Mouse (Mus musculus): Measurements from ENCODE around the gene Ptn. TPM values are rescaled to one million over a fixed set of nuclear protein-coding genes. Genes with fewer than 3 reads are reported as not detected.

The Ptn gene
- total and polyA plus RNA-seq, 3 experiments: not detected

- no peak overlapping the region for H3K9ac ChIP-seq (ENCODE audit: insufficient read depth, low read depth)
- no peak for DNase-seq (ENCODE audit: extremely low read depth)
- no peak overlapping the region for H3K4me3 ChIP-seq (replicated peaks in 1 of 3; ENCODE audit: low read depth in 2 of 3, low read length in 2 of 3, poor library complexity in 1 of 3)
- no peaks in the 10 kb centered on the region for H3K9me3 ChIP-seq (replicated peaks; ENCODE audit: low read length)
- H3K4me1 ChIP-seq (ENCODE audit: control insufficient read depth in 1 of 2, insufficient read depth in 2 of 2): no peaks in the 10 kb centered on the region
- H3K4me2 ChIP-seq (ENCODE audit: insufficient read depth, low read depth, poor library complexity, severe bottlenecking): no peak overlapping the region
- no peaks in the 10 kb centered on the region for H3K79me2 ChIP-seq (replicated peaks; ENCODE audit: control insufficient read depth, extremely low read depth, insufficient read depth, poor library complexity, severe bottlenecking)
- in situ Hi-C loops (cut with MboI; ENCODE audit: low pct_ligation_motif_present, low pct_unique_long_range_greater_than_20kb, low sequenced_read_pairs): no loop called here
- no peaks in the 10 kb centered on the region for H3K27me3 ChIP-seq (replicated peaks)
- H3K36me3 ChIP-seq (replicated peaks in 1 of 2; ENCODE audit: control insufficient read depth in 1 of 2, insufficient read depth in 1 of 2, low read length in 1 of 2): no peaks in the 10 kb centered on the region
- dilution Hi-C loops (cut with MboI; ENCODE audit: extremely low pct_ligation_motif_present, extremely low pct_unique_long_range_greater_than_20kb, low sequenced_read_pairs): no loop called here
- TF ChIP-seq MAZ (IDR thresholded peaks at IDR 0.05; ENCODE audit: low read depth, low read length) (no peak), BHLHE40 (IDR thresholded peaks at IDR 0.05; ENCODE audit: low read depth, low read length) (no peak), CTCF (conservative IDR thresholded peaks at IDR 0.05 in 1 of 2, IDR thresholded peaks at IDR 0.05 in 1 of 2; ENCODE audit: low read depth in 2 of 2, low read length in 2 of 2) (no peak), POLR2A (IDR thresholded peaks at IDR 0.05; ENCODE audit: low read depth, low read length) (no peak), EP300 (IDR thresholded peaks at IDR 0.05; ENCODE audit: low read length) (no peak), NRF1 (IDR thresholded peaks at IDR 0.05; ENCODE audit: low read depth, low read length) (no peak)
- no peak overlapping the region for H3K27ac ChIP-seq (ENCODE audit: insufficient read depth, low read depth)
Observed at GRCm38 (mm10) chr6:36816666-36817065, 6.6 kb upstream of the Ptn start.

- H3K27ac ChIP-seq (ENCODE audit: insufficient read depth, low read depth): no peak overlapping the region
- no peak overlapping the region for H3K4me2 ChIP-seq (ENCODE audit: insufficient read depth, low read depth, poor library complexity, severe bottlenecking)
- no peak for DNase-seq (ENCODE audit: extremely low read depth)
- no peak overlapping the region for H3K9ac ChIP-seq (ENCODE audit: insufficient read depth, low read depth)
- in situ Hi-C loops (cut with MboI; ENCODE audit: low pct_ligation_motif_present, low pct_unique_long_range_greater_than_20kb, low sequenced_read_pairs): no loop called here
- H3K9me3 ChIP-seq (replicated peaks; ENCODE audit: low read length): no peaks in the 10 kb centered on the region
- H3K79me2 ChIP-seq (replicated peaks; ENCODE audit: control insufficient read depth, extremely low read depth, insufficient read depth, poor library complexity, severe bottlenecking): no peaks in the 10 kb centered on the region
- no peaks in the 10 kb centered on the region for H3K4me1 ChIP-seq (ENCODE audit: control insufficient read depth in 1 of 2, insufficient read depth in 2 of 2)
- no peak overlapping the region for H3K4me3 ChIP-seq (replicated peaks in 1 of 3; ENCODE audit: low read depth in 2 of 3, low read length in 2 of 3, poor library complexity in 1 of 3)
- dilution Hi-C loops (cut with MboI; ENCODE audit: extremely low pct_ligation_motif_present, extremely low pct_unique_long_range_greater_than_20kb, low sequenced_read_pairs): no loop called here
- no peaks in the 10 kb centered on the region for H3K36me3 ChIP-seq (replicated peaks in 1 of 2; ENCODE audit: control insufficient read depth in 1 of 2, insufficient read depth in 1 of 2, low read length in 1 of 2)
- TF ChIP-seq UBTF (IDR thresholded peaks at IDR 0.05; ENCODE audit: low read depth, low read length) (no peak), KAT2A (IDR thresholded peaks at IDR 0.05; ENCODE audit: insufficient replicate concordance, low read length) (no peak), ZC3H11A (IDR thresholded peaks at IDR 0.05; ENCODE audit: low read depth, low read length) (no peak)
- H3K27me3 ChIP-seq (replicated peaks): no peaks in the 10 kb centered on the region
Observed at GRCm38 (mm10) chr6:36815992-36816391, 6.0 kb upstream of the Ptn start.

GRCm38 (mm10) chr6:36812666-36813515, 2.9 kb upstream of the Ptn start:
- dilution Hi-C loops (cut with MboI; ENCODE audit: extremely low pct_ligation_motif_present, extremely low pct_unique_long_range_greater_than_20kb, low sequenced_read_pairs): no loop called here
- Histone ChIP-seq H3K9me3 (replicated peaks; ENCODE audit: low read length) (no peaks in the 10 kb centered on the region), H3K79me2 (replicated peaks; ENCODE audit: control insufficient read depth, extremely low read depth, insufficient read depth, poor library complexity, severe bottlenecking) (no peaks in the 10 kb centered on the region), H3K9ac (ENCODE audit: insufficient read depth, low read depth) (no peak overlapping the region), H3K4me2 (ENCODE audit: insufficient read depth, low read depth, poor library complexity, severe bottlenecking) (no peak overlapping the region), H3K27me3 (replicated peaks) (no peaks in the 10 kb centered on the region), H3K36me3 (replicated peaks in 1 of 2; ENCODE audit: control insufficient read depth in 1 of 2, insufficient read depth in 1 of 2, low read length in 1 of 2) (no peaks in the 10 kb centered on the region), H3K4me1 (ENCODE audit: control insufficient read depth in 1 of 2, insufficient read depth in 2 of 2) (no peaks in the 10 kb centered on the region), H3K4me3 (replicated peaks in 1 of 3; ENCODE audit: low read depth in 2 of 3, low read length in 2 of 3, poor library complexity in 1 of 3) (no peak overlapping the region), H3K27ac (ENCODE audit: insufficient read depth, low read depth) (no peak overlapping the region)
- in situ Hi-C loops (cut with MboI; ENCODE audit: low pct_ligation_motif_present, low pct_unique_long_range_greater_than_20kb, low sequenced_read_pairs): no loop called here
- no peak for TF ChIP-seq ZMIZ1 (IDR thresholded peaks at IDR 0.05; ENCODE audit: low read depth, low read length)
- no peak for TF ChIP-seq POLR2AphosphoS2 (IDR thresholded peaks at IDR 0.05; ENCODE audit: low read depth, low read length)
- TF ChIP-seq UBTF (IDR thresholded peaks at IDR 0.05; ENCODE audit: low read depth, low read length): no peak
- TF ChIP-seq RAD21 (IDR thresholded peaks at IDR 0.05; ENCODE audit: low read depth, low read length): peak; percentile 1; the same call in 1 of the 2 replicates
- TF ChIP-seq IRF4 (IDR thresholded peaks at IDR 0.05; ENCODE audit: low read depth, low read length): no peak
- DNase-seq (ENCODE audit: extremely low read depth): no peak
